Mouse (Mus musculus) kidney, adult 2 months (tissue): ENCODE measurements around the gene Dnajb9. TPM values are rescaled to one million over a fixed set of nuclear protein-coding genes. Genes with fewer than 3 reads are reported as not detected.
A peak's percentile ranks its signal among the peaks of the same experiment; 100 is the strongest.

ENCODE experiments used
- DNase-seq: peaks from one replicate; pipeline ENCODE4 v3.0.0; 2021
- H3K27ac ChIP-seq: fragments of 200-500 bp; 2 replicates; pipeline ENCODE4 v1.5.1; 2012; ENCODE audit warnings: low read depth, low read length, control low read depth, inconsistent platforms; ENCODE audit not compliant: insufficient read depth
- H3K27me3 ChIP-seq: fragments of 200-500 bp; replicated peaks from 2 replicates; pipeline ENCODE4 v1.6.1; 2012; ENCODE audit warnings: mild to moderate bottlenecking, moderate library complexity, low read length, inconsistent platforms; ENCODE audit not compliant: control insufficient read depth, insufficient read depth
- H3K36me3 ChIP-seq: fragments of 200-500 bp; 2 replicates; pipeline ENCODE4 v1.6.1; 2012; ENCODE audit warnings: mild to moderate bottlenecking, moderate library complexity, low read length, inconsistent platforms; ENCODE audit not compliant: control insufficient read depth, insufficient read depth
- H3K4me1 ChIP-seq: fragments of 200-500 bp; 2 replicates; pipeline ENCODE4 v1.6.1; 2011; ENCODE audit warnings: low read length; ENCODE audit not compliant: control insufficient read depth, insufficient read depth
- H3K4me3 ChIP-seq: fragments of 200-500 bp; 2 replicates; pipeline ENCODE4 v1.5.1; 2011; ENCODE audit warnings: mild to moderate bottlenecking, low read depth, low read length, control low read depth; ENCODE audit not compliant: insufficient read depth
- CTCF ChIP-seq: fragments of 200-500 bp; conservative IDR thresholded peaks from 2 replicates; pipeline ENCODE4 v1.5.1; 2011; ENCODE audit warnings: low read depth, mild to moderate bottlenecking, control low read depth, low read length, moderate library complexity, mixed read lengths; ENCODE audit not compliant: insufficient read depth, insufficient read length
- POLR2A ChIP-seq: fragments of 200-500 bp; IDR thresholded peaks from one replicate; pipeline ENCODE4 v1.6.1; 2011; ENCODE audit warnings: low read depth, low read length, control low read depth
- WGBS: fragments of 180-500 bp; shearing (Covaris S2); methylation state at CpG from one replicate; pipeline ENCODE4 v1.1.7; 2018; 5-methylcytosine and 5-hydroxymethylcytosine counted together
- polyA plus RNA-seq: library from polyadenylated mRNA; depleted of rRNA; stranded (reverse); fragments of >200 nt; gene quantifications from 2 replicates; pipeline ENCODE4 v1.2.3, GENCODE M21; 2012; rRNA removed

Dnajb9 gene
- polyA plus RNA-seq: 4.5 and 7.1 TPM in 2 replicates

- H3K27ac ChIP-seq: peak within 1 kb of the TSS; percentile 82
- no peaks in the 10 kb centered on the region for H3K27me3 ChIP-seq
- H3K36me3 ChIP-seq: peaks cover 3% of the 10 kb centered on the region; the same call in 1 of the 2 replicates
- peak; percentile 100 for DNase-seq
- TF ChIP-seq POLR2A (peak; percentile 99), CTCF (peak; percentile 63)
- under 1% methylated on average over 77 of the region's 77 CpGs for WGBS
- H3K4me3 ChIP-seq: peak within 1 kb of the TSS; percentile 83
- no peaks in the 10 kb centered on the region; the same call in 1 of the 2 replicates for H3K4me1 ChIP-seq
Measured at GRCm38 (mm10) chr12:44209824-44210752, at the start of gene Dnajb9. Gene Dnajb9 (minus strand): TSS chr12:44210326.

- Histone ChIP-seq H3K27ac (no peak overlapping the region), H3K36me3 (no peaks in the 10 kb centered on the region), H3K27me3 (no peaks in the 10 kb centered on the region), H3K4me3 (no peak overlapping the region), H3K4me1 (no peaks in the 10 kb centered on the region)
- WGBS: 68% methylated on average over 9 of the region's 9 CpGs
- no peak for DNase-seq
- TF ChIP-seq POLR2A: no peak
- no peak for TF ChIP-seq CTCF
Measured at GRCm38 (mm10) chr12:44248309-44248977, 38.3 kb upstream of the Dnajb9 start.

GRCm38 (mm10) chr12:44245739-44246138, 35.6 kb upstream of the Dnajb9 start:
- no peaks in the 10 kb centered on the region for H3K4me1 ChIP-seq
- DNase-seq: peak; percentile 67
- no peak overlapping the region for H3K27ac ChIP-seq
- TF ChIP-seq POLR2A (no peak), CTCF (no peak)
- 88% methylated on average over 3 of the region's 3 CpGs for WGBS
- H3K36me3 ChIP-seq: no peaks in the 10 kb centered on the region
- H3K4me3 ChIP-seq: no peak overlapping the region
- H3K27me3 ChIP-seq: no peaks in the 10 kb centered on the region

GRCm38 (mm10) chr12:44242407-44242806, 32.3 kb upstream of the Dnajb9 start:
- H3K27ac ChIP-seq: no peak overlapping the region
- WGBS: 89% methylated on average over 4 of the region's 4 CpGs
- no peak for TF ChIP-seq CTCF
- no peak for TF ChIP-seq POLR2A

GRCm38 (mm10) chr12:44241090-44241489, 31.0 kb upstream of the Dnajb9 start:
- Histone ChIP-seq H3K4me1 (no peaks in the 10 kb centered on the region), H3K36me3 (no peaks in the 10 kb centered on the region), H3K27me3 (no peaks in the 10 kb centered on the region), H3K27ac (no peak overlapping the region), H3K4me3 (no peak overlapping the region)
- 48% methylated on average over 7 of the region's 7 CpGs for WGBS
- DNase-seq: no peak
- no peak for TF ChIP-seq CTCF
- TF ChIP-seq POLR2A: no peak

More at GRCm38 (mm10) chr12:44242407-44242806, 32.3 kb upstream of the Dnajb9 start:
- Histone ChIP-seq H3K27me3 (no peaks in the 10 kb centered on the region), H3K4me1 (no peaks in the 10 kb centered on the region), H3K36me3 (no peaks in the 10 kb centered on the region), H3K4me3 (no peak overlapping the region)
- no peak for DNase-seq

- H3K27ac ChIP-seq: no peak overlapping the region
- WGBS: 81% methylated on average over 3 of the region's 3 CpGs
- no peak for TF ChIP-seq CTCF
- TF ChIP-seq POLR2A: no peak
Measured at GRCm38 (mm10) chr12:44224650-44225049, 14.5 kb upstream of the Dnajb9 start.

GRCm38 (mm10) chr12:44223044-44223443, 12.9 kb upstream of the Dnajb9 start:
- Histone ChIP-seq H3K36me3 (no peaks in the 10 kb centered on the region), H3K27me3 (no peaks in the 10 kb centered on the region), H3K4me1 (no peaks in the 10 kb centered on the region), H3K4me3 (no peak overlapping the region), H3K27ac (no peak overlapping the region)
- TF ChIP-seq POLR2A: no peak
- no peak for TF ChIP-seq CTCF
- DNase-seq: no peak
- WGBS: 97% methylated on average over 3 of the region's 3 CpGs

More at GRCm38 (mm10) chr12:44224650-44225049, 14.5 kb upstream of the Dnajb9 start:
- no peaks in the 10 kb centered on the region for H3K4me1 ChIP-seq
- DNase-seq: no peak
- H3K27me3 ChIP-seq: no peaks in the 10 kb centered on the region
- no peak overlapping the region for H3K4me3 ChIP-seq
- H3K36me3 ChIP-seq: no peaks in the 10 kb centered on the region
